Mouse (Mus musculus) megakaryocyte, embryonic 14.5 days (primary cell): ENCODE data around the gene Vsx2.

Experiments used
- FLI1 ChIP-seq: IDR thresholded peaks from 2 replicates; pipeline ENCODE4 v1.6.1; 2012; ENCODE audit warnings: low read length, inconsistent platforms, mixed read lengths
- GATA1 ChIP-seq: IDR thresholded peaks from 3 replicates; pipeline ENCODE4 v1.6.1; 2012; ENCODE audit warnings: mixed read lengths, low read length, inconsistent platforms, borderline replicate concordance

GRCm38 (mm10) chr12:84578440-84578770 is 8.8 kb downstream of the Vsx2 start:
- TF ChIP-seq GATA1 (no peak), FLI1 (no peak)
